Mouse (Mus musculus) cerebellum, adult 18-20 months (tissue): ENCODE results near the gene Cbl.

Experiments used
- DNase-seq, 2 experiments: peaks; one replicate each; pipeline ENCODE4 v3.0.0; 2021

Cbl gene

GRCm38 (mm10) chr9:44096536-44096935 lies 137.3 kb downstream of the Cbl start:
- DNase-seq = no peak

GRCm38 (mm10) chr9:44095781-44096180 lies 138.1 kb downstream of the Cbl start:
- DNase-seq = no peak

GRCm38 (mm10) chr9:44094737-44095136 lies 139.1 kb downstream of the Cbl start:
- no peak for DNase-seq

DNA sequence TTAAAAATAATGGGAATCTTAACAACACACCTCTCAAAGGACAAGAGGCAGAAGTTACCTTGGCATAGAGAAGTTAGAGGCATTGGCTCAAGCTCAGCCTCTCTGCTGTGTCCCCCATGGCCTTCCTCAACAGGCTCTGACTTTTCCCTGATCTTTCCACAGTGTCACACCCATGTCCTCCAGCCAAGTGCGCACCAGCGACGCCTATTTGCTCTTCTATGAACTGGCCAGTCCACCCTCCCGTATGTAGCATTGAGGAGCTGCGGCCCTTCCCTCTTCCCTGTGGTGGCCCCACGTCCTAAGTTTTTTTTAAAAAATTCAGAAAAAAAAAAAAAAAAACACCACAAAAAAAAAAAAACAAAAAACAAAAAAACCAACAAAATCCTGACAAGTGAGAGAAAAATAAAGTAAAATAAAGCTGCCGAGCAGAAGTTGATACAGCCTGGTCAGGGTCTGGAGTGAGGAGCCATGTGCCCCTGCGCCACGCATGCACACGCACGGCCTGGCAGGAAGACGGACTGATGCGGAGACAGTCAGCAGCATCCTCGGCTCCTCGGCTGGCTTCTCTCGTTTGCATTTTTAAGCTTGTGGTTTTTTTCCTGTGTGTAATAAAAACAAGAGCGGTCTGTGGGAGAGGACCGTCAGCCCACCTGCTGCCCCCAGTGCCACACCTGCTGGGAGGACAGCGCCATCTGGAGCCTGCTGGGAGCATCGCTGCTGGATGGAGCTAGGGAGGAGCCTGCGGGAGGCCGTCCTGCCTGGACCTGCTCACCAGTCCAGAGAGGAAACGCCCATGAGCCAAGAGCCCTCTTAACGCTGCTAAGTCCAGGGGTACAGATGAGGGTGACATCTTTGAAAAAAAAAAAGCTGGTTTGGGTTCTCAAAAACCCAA lies 140.0 kb downstream of the Cbl start:
- DNase-seq = peak; percentile 88 to 91
